Mouse (Mus musculus): ENCODE measurements around the gene Cxcl9.

Cxcl9 gene

DNA sequence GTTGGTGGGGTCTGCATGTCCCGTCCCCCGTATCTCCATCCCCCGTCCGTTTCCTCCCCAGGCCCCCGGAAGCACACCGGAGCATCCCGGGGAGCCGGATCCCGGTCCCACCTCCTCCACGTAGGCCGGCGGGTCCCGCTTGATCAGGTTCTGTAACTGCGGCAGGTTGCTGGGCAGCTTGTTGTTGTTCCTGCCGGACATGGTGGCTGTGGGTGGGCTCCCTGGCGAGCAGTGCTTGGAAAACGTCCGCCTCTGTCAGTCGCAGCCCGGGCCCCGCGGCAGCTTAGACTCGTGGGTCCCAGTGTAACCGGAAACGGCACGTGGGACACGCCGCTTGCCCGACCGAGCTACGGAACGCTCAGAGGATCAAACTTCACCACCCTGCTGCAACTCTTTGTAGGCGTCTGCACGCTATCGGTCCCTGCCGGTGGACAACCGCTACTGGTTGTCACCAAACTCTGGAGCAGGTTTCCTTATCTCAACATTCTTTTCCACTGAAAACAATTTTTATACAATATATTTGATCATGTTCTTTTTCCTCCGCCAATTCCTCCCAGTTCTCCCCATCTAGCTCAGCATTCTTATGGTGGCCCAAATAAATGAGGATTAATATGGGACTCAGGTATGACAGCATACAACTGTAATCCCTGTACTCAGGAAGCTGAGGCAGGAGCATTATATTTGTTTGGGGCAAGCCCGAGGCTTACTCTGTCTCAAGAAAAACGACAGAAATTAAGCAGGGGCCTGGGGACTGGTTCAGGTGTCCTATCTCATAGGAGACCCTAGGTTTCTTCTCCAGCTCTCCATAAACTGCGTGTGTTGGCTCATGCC, 18.0 kb downstream of the Cxcl9 start, which contains the start of gene Sdad1:
Gene Sdad1 (minus strand): TSS at position 799 of the 831 bp plus-strand sequence.
- POLR2A ChIA-PET: interaction anchor here in 2 of 4 experiments (0.6 to 3.3 kb wide), 26 partner anchors 8 to 612 kb away, joined by 3 to 19 read pairs (median 4); partner anchors contain the start of genes Naaa (in 2 of the 2) and G3bp2 (in 1 of the 2)
- CTCF ChIA-PET: interaction anchor here (0.5 to 2.4 kb wide), 23 partner anchors 9 to 793 kb away, joined by 3 to 12 read pairs (median 4); partner anchors contain the start of genes Naaa (in 1 of the 4) and Parm1 (in 1 of the 4)

- CTCF ChIA-PET: interaction anchor here in 2 of 4 experiments (0.6 to 1.1 kb wide), 3 partner anchors 66 to 82 kb away, joined by 3 read pairs; no protein-coding TSS in a partner anchor
- POLR2A ChIA-PET: interaction anchor here in 2 of 4 experiments (0.5 to 2.8 kb wide), 4 partner anchors 8 to 120 kb away, joined by 3 to 8 read pairs (median 5); no protein-coding TSS in a partner anchor
These were observed 23.6 kb downstream of the Cxcl9 start for GRCm38 (mm10) chr5:92304291-92304690.

- CTCF ChIA-PET: interaction anchor here in 3 of 4 experiments (0.6 to 1.4 kb wide), 4 partner anchors 78 to 101 kb away, joined by 3 to 6 read pairs (median 4); no protein-coding TSS in a partner anchor
- POLR2A ChIA-PET: interaction anchor here in 2 of 4 experiments (0.6 to 2.8 kb wide), 3 partner anchors 10 to 785 kb away, joined by 3 to 7 read pairs (median 3); partner anchors contain the start of gene Parm1 (in 1 of the 2)
These were observed 25.6 kb downstream of the Cxcl9 start for GRCm38 (mm10) chr5:92302149-92302840.

- ChIA-PET CTCF (no interaction called here), POLR2A (interaction anchor here in 3 of 4 experiments (0.7 to 2.2 kb wide), 3 partner anchors 9 to 84 kb away, joined by 3 to 7 read pairs (median 3); no protein-coding TSS in a partner anchor)
These were observed 33.4 kb downstream of the Cxcl9 start for GRCm38 (mm10) chr5:92294525-92294924.

DNA sequence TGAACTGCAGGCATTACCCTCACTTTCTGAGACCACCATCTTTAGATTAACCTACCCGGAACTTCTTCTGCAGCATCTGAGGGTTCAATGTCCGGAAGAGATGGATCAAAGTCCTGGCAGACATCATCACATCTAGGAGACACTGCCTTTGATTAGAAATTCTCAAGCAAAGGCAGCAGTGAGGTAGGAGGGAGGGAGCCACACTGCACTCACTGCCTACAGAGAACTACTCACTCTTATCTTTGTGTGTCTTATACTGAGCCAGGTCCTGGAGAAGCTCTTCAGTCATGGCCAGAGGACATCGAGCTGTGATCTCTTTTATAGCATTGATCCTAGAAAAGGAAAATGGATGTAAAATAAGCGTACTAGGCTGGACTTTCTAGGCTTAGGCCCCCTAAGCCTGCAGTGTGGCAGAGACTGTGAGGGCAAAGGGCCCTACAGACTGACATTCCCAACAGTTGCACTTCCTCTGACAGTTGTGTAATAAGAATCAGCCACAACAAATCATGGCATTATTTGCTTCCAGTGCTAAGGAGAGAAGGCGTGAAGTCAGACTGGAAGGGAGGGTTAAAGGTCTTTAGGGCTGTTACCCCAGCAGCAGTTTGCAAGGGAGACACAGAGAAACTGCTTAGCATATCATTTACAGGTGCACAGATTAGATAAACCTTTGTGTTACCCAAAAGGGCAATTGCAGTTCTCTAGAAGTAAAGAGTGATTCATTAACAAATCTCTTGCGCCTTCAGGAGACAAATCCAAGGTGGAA, 36.0 kb downstream of the Cxcl9 start:
- CTCF ChIA-PET: no interaction called here
- POLR2A ChIA-PET: no interaction called here

DNA sequence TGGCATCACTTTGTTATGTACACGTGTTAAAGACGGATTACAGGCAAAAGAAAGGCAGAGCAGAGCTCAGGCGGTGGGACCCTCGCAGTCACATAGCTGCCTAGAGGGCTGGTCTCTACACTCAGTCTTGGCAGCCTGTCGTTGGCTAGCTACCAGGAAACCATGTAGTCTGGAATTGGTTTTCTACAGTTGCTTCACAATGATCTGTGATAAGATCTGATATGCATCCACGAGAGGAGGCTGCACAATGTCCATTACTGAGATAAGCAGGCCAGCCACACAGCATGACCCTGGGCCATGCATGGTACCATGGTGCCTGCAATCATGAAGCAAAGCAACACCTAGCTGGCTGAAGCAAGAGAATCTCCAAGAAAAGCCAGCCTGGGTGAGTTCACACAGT, 40.0 kb downstream of the Cxcl9 start:
- ChIA-PET POLR2A (interaction anchor here in 1 of 4 experiments (3.2 kb wide), 1 partner anchor 22 kb away, joined by 12 read pairs; the partner anchor contains the start of gene Sdad1), CTCF (no interaction called here)

DNA sequence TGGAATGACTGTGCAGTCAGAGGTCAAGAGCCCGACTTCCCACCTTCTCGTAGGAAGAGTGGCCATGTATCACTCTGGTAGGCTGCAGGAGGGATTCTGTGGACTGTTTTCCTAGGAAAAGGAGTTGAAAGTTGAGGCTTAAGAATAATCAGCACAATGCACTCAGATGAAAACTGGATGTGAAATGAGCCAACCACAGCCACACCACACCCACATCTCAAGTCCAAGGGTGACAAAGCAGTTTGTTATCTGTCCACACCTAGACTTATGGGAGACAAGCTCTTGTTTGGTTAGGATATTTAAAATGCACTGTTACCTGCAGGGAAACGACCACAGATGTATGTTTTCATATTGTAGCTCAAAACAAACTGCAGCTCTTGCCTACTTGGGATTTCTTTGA, 44.8 kb downstream of the Cxcl9 start:
- CTCF ChIA-PET: interaction anchor here in 1 of 4 experiments (0.7 kb wide), 1 partner anchor 90 kb away, joined by 6 read pairs; no protein-coding TSS in a partner anchor
- POLR2A ChIA-PET: interaction anchor here in 1 of 4 experiments (0.7 to 1.8 kb wide), 6 partner anchors 12 to 106 kb away, joined by 3 to 8 read pairs (median 3); no protein-coding TSS in a partner anchor

- POLR2A ChIA-PET: interaction anchor here in 1 of 4 experiments (0.7 to 1.7 kb wide), 4 partner anchors 12 to 106 kb away, joined by 3 to 5 read pairs (median 4); no protein-coding TSS in a partner anchor
- CTCF ChIA-PET: no interaction called here
These were observed 45.3 kb downstream of the Cxcl9 start for GRCm38 (mm10) chr5:92282571-92282970.

- ChIA-PET POLR2A (interaction anchor here in 3 of 4 experiments (0.6 to 3.3 kb wide), 10 partner anchors 9 to 237 kb away, joined by 3 to 10 read pairs (median 5); partner anchors contain the start of gene Ppef2 (in 1 of the 3)), CTCF (interaction anchor here in 2 of 4 experiments (0.6 to 1.6 kb wide), 4 partner anchors 28 to 852 kb away, joined by 3 to 4 read pairs (median 4); no protein-coding TSS in a partner anchor)
These were observed 48.8 kb downstream of the Cxcl9 start for GRCm38 (mm10) chr5:92278942-92279537.

DNA sequence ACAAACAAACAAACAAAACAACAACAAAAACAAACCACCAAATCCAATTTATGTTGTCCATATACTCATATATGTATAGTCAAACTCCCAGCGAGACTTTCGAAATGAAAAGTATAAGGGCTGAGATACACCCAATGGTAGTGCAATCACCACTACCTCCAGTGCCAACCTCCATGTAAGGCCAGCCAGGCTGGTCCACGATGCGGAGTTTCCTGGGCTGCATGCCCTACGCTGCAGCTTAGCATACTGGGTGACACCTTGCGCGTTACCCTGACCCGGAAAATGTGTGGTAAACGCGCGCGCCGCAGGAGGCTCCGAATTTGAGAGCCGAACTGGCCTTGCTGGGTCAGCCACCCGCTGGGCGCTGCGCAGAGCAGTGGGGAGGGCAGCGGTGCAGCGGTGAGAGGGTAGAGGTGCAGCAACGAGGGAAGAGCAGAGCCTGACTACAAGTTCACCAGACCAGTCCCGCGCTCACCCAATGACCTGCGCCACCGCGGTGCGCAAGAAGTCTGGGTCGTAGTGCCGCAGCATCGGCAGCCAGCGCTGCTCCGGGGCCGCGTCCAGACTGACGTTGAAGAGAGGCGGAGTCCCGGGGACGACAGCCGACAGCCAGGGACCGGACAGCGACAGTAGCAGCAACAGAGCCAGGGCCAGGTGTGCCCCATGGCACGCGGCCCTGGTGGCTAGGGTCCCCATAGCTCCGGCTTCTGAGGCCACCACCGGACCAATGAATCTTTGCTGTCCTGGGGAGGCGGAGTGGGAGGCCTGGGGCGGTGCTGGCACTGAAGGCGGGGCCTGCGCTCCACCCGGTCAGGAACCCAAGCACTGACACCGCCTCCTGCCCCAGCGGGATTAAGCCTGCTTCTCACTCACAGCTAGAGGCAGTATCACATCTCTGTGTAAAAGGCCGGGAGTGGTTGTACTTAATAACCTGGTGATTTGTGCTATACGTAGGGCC, 50.2 kb downstream of the Cxcl9 start, which contains the start of gene Naaa:
Gene Naaa (minus strand): TSS at position 734 of the 958 bp plus-strand sequence.
- ChIA-PET CTCF (interaction anchor here in 2 of 4 experiments (0.6 to 1.6 kb wide), 6 partner anchors 25 to 104 kb away, joined by 3 to 4 read pairs (median 4); no protein-coding TSS in a partner anchor), POLR2A (interaction anchor here in 3 of 4 experiments (0.5 to 3.3 kb wide), 23 partner anchors 8 to 235 kb away, joined by 3 to 11 read pairs (median 4); partner anchors contain the start of genes G3bp2 (in 1 of the 3), Ppef2 (in 1 of the 3) and Sdad1 (in 1 of the 3))

Measured in embryonic stem cell, embryonic (primary cell).